ENCODE assay signal across 20 mouse cellular contexts in genomic region chr2:7160108-7160507, GRCm38 (mm10).
DNase-seq lines count a peak whose midpoint lies in the region; ATAC-seq and TF ChIP-seq lines count a peak whose summit lies in the region.
"Had no signal": no experiment of that assay in that cellular context is flagged by ENCODE, and none has a peak within 500 bp of the region (broad histone marks: within the 10 kb centered on the region; RNA-seq: fewer than 3 reads in every experiment).

No protein-coding gene starts in this region.

- no peak for ATAC-seq in midbrain, embryonic 16.5 days
- ATAC-seq: forebrain, embryonic 15.5 days; lung, postnatal 0 days had no signal

- no peak for TF ChIP-seq CTCF in left cerebral cortex, adult 2 months (IDR thresholded peaks at IDR 0.05)

- no peak overlapping the region for H3K9ac ChIP-seq in midbrain, embryonic 16.5 days (ENCODE audit: low read depth, low read length)
- H3K9ac ChIP-seq: forebrain, embryonic 15.5 days; heart, embryonic 13.5 days; hindbrain, embryonic 13.5 days; limb, embryonic 12.5 days had no signal

- no peaks in the 10 kb centered on the region for H3K27me3 ChIP-seq in midbrain, embryonic 16.5 days (ENCODE audit: control insufficient read depth, insufficient read depth, low read depth, low read length)
- H3K27me3 ChIP-seq: forebrain, embryonic 15.5 days; heart, embryonic 13.5 days; hindbrain, embryonic 13.5 days; limb, embryonic 12.5 days; megakaryocyte, embryonic 14.5 days had no signal

- H3K36me3 ChIP-seq in midbrain, embryonic 16.5 days (ENCODE audit: control insufficient read depth, insufficient read depth, low read length), result no peaks in the 10 kb centered on the region
- H3K36me3 ChIP-seq: forebrain, embryonic 15.5 days; heart, embryonic 13.5 days; hindbrain, embryonic 13.5 days; limb, embryonic 12.5 days had no signal

- no peak overlapping the region for H3K4me3 ChIP-seq in left cerebral cortex, adult 2 months
- H3K4me3 ChIP-seq in midbrain, embryonic 16.5 days (ENCODE audit: low read depth, low read length), result no peak overlapping the region
- H3K4me3 ChIP-seq: forebrain, embryonic 15.5 days; heart, embryonic 13.5 days; hindbrain, embryonic 13.5 days; limb, embryonic 12.5 days; megakaryocyte, embryonic 14.5 days; myocyte had no signal

- H3K4me1 ChIP-seq in midbrain, embryonic 16.5 days (ENCODE audit: control insufficient read depth, insufficient read depth, low read length), result no peaks in the 10 kb centered on the region
- H3K4me1 ChIP-seq: forebrain, embryonic 15.5 days; hindbrain, embryonic 13.5 days; megakaryocyte, embryonic 14.5 days had no signal

- peak overlapping the region; percentile 28; the same call in 1 of the 2 replicates for H3K27ac ChIP-seq in left cerebral cortex, adult 2 months
- no peak overlapping the region for H3K27ac ChIP-seq in midbrain, embryonic 16.5 days (ENCODE audit: low read length)
- H3K27ac ChIP-seq: forebrain, embryonic 15.5 days; heart, embryonic 13.5 days; hindbrain, embryonic 13.5 days; limb, embryonic 12.5 days had no signal

- peak; percentile 20 for DNase-seq in adrenal gland, adult 2 months
- no peak for DNase-seq in adrenal gland, postnatal 25 days
- peak in 1 of 2 experiments; percentile 15 for DNase-seq in left cerebral cortex, adult 2 months (ENCODE audit: extremely low spot score in 1 of 2, low spot score in 2 of 2)
- DNase-seq in left cerebral cortex, postnatal 10 days (ENCODE audit: extremely low spot score in 1 of 2, low spot score in 2 of 2), result no peak
- peak; percentile 15 for DNase-seq in adrenal gland, postnatal 14 days
- peak; percentile 4 for DNase-seq in skeletal muscle tissue, adult 2 months (ENCODE audit: low read depth, low spot score)
- no peak for DNase-seq in layer of hippocampus, adult 9-10 months (ENCODE audit: low spot score)
- DNase-seq: cerebellum, adult 18-20 months; embryo, embryonic 11 days; gastrocnemius, postnatal 25 days; kidney, adult 8-10 months; layer of hippocampus, postnatal 36 days had no signal

- no peaks in the 10 kb centered on the region for H3K9me3 ChIP-seq in midbrain, embryonic 16.5 days (replicated peaks; ENCODE audit: control insufficient read depth, low read length, poor library complexity, severe bottlenecking)
- H3K9me3 ChIP-seq: forebrain, embryonic 15.5 days; heart, embryonic 13.5 days; hindbrain, embryonic 13.5 days; limb, embryonic 12.5 days; megakaryocyte, embryonic 14.5 days had no signal

- intact Hi-C loops in left cerebral cortex, adult 2 months (cut with DNase I), result no loop called here
- intact Hi-C loops in left cerebral cortex, postnatal 10 days (cut with DNase I), result no loop called here

- no peak overlapping the region for H3K4me2 ChIP-seq in midbrain, embryonic 16.5 days (ENCODE audit: low read length)
- H3K4me2 ChIP-seq: forebrain, embryonic 15.5 days; heart, embryonic 13.5 days; hindbrain, embryonic 13.5 days; limb, embryonic 12.5 days had no signal

- 78% methylated on average over 6 of the region's 6 CpGs for WGBS in midbrain, embryonic 16.5 days

Comparison
In these comparisons a context has a peak if more than half of its experiments do, and no peak if none do; other contexts are left out.
1. DNase-seq: peak in adrenal gland, adult 2 months (single experiment), adrenal gland, postnatal 14 days (single experiment) and skeletal muscle tissue, adult 2 months (single experiment); none in adrenal gland, postnatal 25 days (single experiment), left cerebral cortex, postnatal 10 days (0 of 2) and layer of hippocampus, adult 9-10 months (single experiment).